Mouse (Mus musculus) gastrocnemius, adult 2 months (tissue): Measurements from ENCODE around the gene Tspan18. TPM values are rescaled to one million over a fixed set of nuclear protein-coding genes. Genes with fewer than 3 reads are reported as not detected.

Source experiments
- DNase-seq: peaks from one replicate; pipeline ENCODE4 v3.0.0; 2022
- H3K27ac ChIP-seq: fragments of 200-600 bp; 2 replicates; pipeline ENCODE4 v1.8.1; 2022; ENCODE audit warnings: mild to moderate bottlenecking
- H3K4me3 ChIP-seq: fragments of 200-600 bp; 2 replicates; pipeline ENCODE4 v1.8.1; 2022; ENCODE audit warnings: mild to moderate bottlenecking, moderate library complexity
- CTCF ChIP-seq: fragments of 200-600 bp; IDR thresholded peaks from 2 replicates; pipeline ENCODE4 v1.8.1; 2022; ENCODE audit warnings: antibody characterized with exemption, mild to moderate bottlenecking, moderate library complexity
- intact Hi-C: fragments of 180-260 bp; cut with DNase I; formaldehyde crosslinking; loops from one replicate; pipeline ENCODE4 v1.15.1; 2025
- total RNA-seq, 2 experiments: library from RNA; stranded (reverse); gene quantifications; 2 replicates each; pipeline ENCODE4 v1.2.3; 2021

The Tspan18 gene
- total RNA-seq, 2 experiments from 2014 or later = 1.5 to 2.4 TPM

DNA sequence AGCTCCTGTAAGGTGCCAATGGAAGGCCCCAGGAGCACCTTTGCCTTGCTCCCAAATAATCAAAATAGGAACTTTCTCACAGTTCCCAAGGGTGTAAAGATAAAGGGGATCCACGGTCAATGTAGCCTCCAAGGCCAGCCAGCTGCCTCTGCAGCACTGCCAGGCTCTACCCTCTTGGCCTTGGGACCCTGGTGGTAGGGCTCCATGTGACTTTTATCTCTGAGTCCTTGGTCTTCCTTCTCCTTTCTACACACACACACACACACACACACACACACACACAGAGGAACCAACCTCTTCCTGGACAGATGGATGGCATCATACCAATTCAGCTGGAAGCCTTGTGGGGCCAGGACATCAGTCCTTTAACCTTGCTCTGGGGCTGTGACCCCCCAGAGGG is 102.2 kb downstream of the Tspan18 start:
- Histone ChIP-seq H3K4me3 (no peak overlapping the region), H3K27ac (no peak overlapping the region)
- no peak for TF ChIP-seq CTCF
- intact Hi-C loops = no loop called here
- DNase-seq = no peak

DNA sequence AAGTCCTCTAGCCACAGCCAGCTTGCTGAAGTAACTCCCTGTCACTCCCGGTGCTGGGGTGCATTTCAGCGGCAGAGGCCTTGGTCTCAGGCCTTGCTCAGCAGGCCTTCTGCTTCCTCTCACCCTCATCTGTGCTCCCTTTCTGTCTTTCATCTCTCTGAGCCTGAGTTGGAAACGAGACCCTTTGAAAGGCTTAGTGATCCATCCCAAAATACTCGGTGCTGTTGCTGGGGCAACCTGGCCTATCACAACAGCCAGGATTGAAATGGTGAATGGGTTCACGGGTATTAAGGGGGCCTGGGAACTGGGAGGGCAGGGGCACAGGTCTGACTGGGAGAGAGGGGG is 105.9 kb downstream of the Tspan18 start:
- intact Hi-C loops = no loop called here
- no peak for TF ChIP-seq CTCF
- no peak for DNase-seq
- Histone ChIP-seq H3K4me3 (no peak overlapping the region), H3K27ac (no peak overlapping the region)

DNA sequence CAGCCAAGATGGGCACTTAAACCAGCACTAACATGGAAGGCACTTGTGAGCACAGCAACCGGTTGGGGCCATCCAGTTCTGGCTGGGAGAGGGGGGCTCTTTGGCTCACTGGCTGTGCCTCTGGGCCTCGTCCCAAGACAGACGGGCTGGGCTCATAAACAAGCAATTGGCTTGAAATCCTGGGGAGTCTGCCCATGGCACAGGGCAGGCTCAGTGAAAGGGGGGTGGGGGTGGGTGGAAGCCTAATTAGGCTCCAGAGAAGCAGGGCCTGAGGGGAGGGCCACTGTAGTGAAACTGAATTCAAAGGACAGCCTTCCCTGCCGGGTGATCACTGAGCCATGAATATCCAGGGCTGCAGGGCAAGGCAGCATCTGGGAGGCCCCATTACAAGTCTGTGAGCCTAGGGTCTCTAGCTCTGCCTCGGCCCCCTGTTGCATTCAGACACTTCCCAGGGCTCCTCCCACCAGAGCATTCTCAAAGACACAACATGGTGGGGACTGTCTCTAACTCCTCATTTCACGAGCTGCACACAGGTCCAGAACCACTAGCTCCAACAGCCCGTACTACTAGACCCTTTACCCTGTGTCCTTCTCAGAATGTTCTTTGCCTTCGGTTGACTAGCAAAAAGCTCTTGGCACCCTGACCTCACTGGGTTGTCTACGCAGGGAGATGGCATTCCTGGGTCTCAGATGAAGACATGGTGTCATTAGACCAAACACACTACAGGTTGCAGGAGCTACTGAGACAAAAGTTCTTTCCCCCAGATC is 106.4 kb downstream of the Tspan18 start:
- TF ChIP-seq CTCF = no peak
- Histone ChIP-seq H3K27ac (no peak overlapping the region), H3K4me3 (no peak overlapping the region)
- DNase-seq = peak; percentile 45
- intact Hi-C loops = loop anchor here (1.0 kb wide), 2 partner anchors 101 to 105 kb away; no protein-coding TSS in a partner anchor

DNA sequence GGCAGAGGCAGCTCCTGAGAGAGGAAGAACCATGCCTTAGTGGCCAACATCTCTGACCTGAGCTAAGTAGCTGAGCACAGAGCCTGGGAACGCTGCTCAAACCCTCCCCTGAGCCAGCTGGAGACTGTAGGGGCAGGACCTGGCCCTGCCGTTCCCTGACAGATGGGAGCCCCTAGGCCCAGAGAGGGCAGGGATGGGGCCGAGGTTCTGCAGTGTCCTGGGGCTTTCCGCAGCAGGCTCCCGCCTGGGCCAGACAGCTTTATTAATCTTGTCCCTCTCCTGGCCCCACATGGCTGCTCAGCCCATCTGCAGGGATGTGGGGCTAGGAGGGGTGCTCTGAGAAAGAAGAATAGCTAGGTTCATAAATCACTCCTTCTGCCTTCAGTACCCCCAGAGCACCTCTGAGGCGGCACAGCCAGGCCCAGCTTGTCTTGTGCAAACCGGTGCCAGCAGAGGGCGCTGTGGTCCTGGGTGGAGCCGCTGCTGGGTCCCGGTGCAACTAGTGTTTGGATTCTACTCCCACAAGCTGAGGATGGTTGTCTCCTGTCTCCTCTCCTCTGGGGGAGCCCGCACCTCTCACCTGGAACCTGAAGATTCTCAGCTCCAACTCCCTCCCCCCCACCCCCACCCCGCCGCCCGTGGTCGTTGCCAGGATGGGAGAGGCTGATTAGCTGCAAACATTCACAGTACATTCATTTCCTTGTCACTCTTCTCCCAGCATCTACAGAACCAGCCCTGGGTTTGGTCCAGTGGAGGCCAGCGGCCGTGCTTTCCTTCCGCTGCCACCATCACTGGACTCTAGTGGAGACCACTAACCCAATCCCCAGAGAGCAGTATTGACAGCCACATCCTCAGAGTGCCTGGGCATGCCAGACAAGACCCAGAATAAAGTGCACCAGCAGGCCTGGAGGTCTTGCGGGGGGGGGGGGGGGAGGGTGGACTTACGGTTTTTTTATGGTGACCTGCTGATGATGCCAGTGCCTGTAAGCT is 107.4 kb downstream of the Tspan18 start:
- intact Hi-C loops = loop anchor here (1.0 kb wide), 2 partner anchors 102 to 106 kb away; no protein-coding TSS in a partner anchor
- DNase-seq = peak; percentile 92
- Histone ChIP-seq H3K4me3 (no peak overlapping the region), H3K27ac (no peak overlapping the region)
- TF ChIP-seq CTCF = peak; percentile 87

- no peak for DNase-seq
- no peak overlapping the region for H3K4me3 ChIP-seq
- intact Hi-C loops = no loop called here
- no peak for TF ChIP-seq CTCF
- H3K27ac ChIP-seq = no peak overlapping the region
These were observed 110.8 kb downstream of the Tspan18 start for GRCm38 (mm10) chr2:93223463-93223862.

GRCm38 (mm10) chr2:93220447-93220846 is 113.9 kb downstream of the Tspan18 start:
- intact Hi-C loops = no loop called here
- no peak; the same call in 1 of the 2 replicates for TF ChIP-seq CTCF
- no peak for DNase-seq
- Histone ChIP-seq H3K27ac (no peak overlapping the region), H3K4me3 (no peak overlapping the region)

- intact Hi-C loops = loop anchor here (5.0 kb wide), 1 partner anchor 253 kb away; no protein-coding TSS in a partner anchor
- Histone ChIP-seq H3K4me3 (no peak overlapping the region), H3K27ac (no peak overlapping the region)
- TF ChIP-seq CTCF = no peak
- DNase-seq = no peak
These were observed 114.7 kb downstream of the Tspan18 start for GRCm38 (mm10) chr2:93219576-93219975.

DNA sequence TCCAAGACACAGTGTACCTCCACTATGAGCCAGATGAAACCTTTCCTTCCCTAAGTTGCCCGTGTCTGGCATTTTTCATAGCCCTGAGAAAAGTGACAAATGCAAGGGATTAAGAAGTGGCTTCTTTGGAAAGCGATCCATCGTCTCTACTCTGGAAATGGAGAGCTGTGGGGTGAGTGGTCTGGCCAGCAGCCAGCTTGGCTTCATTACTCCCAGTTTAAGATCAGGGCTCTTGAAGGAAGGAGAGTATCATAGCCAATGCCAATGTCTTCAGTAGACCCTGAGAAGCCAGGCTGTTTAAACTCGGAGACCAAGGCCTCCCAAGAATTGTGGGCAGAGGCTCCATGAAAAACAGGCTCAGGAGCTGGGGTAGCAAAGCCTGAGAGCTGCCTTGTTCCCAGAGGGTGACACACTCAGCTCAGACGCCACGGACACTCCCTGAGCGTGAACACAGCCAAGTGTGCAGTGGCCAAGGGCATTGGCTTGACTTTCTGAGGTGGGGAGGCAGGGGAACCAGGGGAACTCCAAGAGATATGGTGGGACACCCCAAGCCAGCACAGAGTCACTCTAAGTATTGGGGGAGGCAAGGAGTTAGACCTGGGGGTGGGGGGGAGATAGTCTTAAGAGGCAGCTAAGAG is 115.8 kb downstream of the Tspan18 start:
- intact Hi-C loops = loop anchor here (5.0 kb wide), 1 partner anchor 254 kb away; no protein-coding TSS in a partner anchor
- no peak overlapping the region for H3K4me3 ChIP-seq
- TF ChIP-seq CTCF = no peak
- no peak overlapping the region for H3K27ac ChIP-seq
- no peak for DNase-seq

DNA sequence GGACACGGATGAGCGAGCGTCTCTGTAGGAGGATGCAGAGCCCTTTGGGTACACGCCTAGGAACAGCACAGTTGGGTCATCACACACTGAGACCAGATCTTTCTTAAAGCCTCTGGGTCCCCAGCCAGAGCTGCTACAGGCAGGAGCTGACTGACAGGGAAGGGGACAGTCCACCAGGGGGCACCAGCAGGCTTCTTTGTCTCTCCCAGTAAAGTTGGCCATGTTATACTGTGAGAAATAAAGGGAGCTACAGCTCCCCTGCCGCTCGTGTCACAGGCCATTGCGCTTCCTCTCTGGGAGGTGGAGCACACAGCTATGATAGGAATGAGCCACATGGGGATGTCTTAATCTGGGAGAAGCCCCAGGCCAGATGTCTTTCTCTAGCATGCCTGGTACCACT is 117.3 kb downstream of the Tspan18 start:
- intact Hi-C loops = loop anchor here (2.0 to 5.0 kb wide), 3 partner anchors 116 to 255 kb away; no protein-coding TSS in a partner anchor
- no peak overlapping the region for H3K4me3 ChIP-seq
- TF ChIP-seq CTCF = peak; percentile 94; the same call in 1 of the 2 replicates
- DNase-seq = peak; percentile 90
- no peak overlapping the region for H3K27ac ChIP-seq

GRCm38 (mm10) chr2:93215790-93216189 is 118.5 kb downstream of the Tspan18 start:
- intact Hi-C loops = loop anchor here (2.0 to 5.0 kb wide), 3 partner anchors 117 to 257 kb away; no protein-coding TSS in a partner anchor
- no peak overlapping the region for H3K27ac ChIP-seq
- DNase-seq = no peak
- TF ChIP-seq CTCF = no peak
- no peak overlapping the region for H3K4me3 ChIP-seq

DNA sequence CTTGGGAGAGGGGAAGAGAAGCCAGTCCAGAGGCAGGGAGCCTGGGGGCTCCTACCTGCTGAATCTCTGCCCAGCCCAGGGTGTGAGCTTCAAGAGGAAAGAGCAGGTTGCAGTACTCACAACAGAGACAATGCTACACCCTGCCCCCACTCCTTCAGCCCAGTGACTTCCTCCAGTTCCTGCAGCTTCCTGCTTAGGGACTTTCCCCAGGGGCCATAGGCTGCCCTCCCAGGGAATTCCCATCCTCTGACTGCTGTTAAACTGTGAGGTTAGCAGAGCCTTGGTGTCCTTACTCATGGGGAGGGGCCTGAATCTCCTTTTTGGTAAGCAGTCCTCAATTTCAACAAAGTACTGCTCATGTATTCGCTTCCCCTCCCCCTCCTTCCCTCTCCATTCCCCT is 120.1 kb downstream of the Tspan18 start:
- no peak overlapping the region for H3K4me3 ChIP-seq
- H3K27ac ChIP-seq = no peak overlapping the region
- TF ChIP-seq CTCF = no peak
- intact Hi-C loops = no loop called here
- no peak for DNase-seq

DNA sequence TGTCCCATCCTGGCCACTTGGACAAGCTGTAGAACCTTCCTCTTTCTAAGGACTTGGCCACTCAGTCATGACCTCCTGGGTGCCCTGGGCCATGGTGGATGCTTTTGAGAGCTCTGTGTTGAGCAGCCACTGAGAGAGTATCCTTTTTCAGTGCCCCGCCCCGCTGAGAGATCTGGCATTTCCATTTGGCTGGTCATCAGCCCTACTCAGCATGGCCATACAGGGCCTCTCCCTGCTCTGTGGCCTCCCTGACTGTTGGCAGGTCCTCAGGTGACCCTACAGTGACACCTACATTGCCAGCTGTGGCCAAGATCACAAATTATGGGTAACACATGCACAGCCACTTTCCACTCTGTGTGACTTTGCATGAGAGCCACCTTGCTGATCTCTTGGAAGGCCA is 121.4 kb downstream of the Tspan18 start:
- TF ChIP-seq CTCF = no peak
- peak; percentile 75 for DNase-seq
- Histone ChIP-seq H3K27ac (no peak overlapping the region), H3K4me3 (no peak overlapping the region)
- intact Hi-C loops = no loop called here

DNA sequence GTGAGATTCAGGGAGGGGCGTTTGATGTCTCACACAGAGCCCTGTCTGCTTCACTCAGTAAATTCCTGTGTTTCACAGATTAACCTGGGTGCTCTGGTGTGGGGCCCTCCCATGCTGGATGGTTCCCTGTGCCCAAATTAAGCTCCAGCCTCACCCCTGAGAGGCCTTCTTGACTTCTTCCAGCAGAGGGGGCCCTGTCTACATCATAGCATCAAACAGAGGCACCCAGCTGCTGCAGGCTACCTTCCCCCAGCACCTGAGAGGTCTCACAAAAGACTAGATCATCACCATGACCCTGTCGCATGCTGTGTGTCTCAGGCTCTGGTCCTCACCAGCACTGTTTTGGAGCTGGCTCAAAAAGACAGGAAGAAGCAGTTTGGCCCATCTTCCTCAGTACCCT is 121.9 kb downstream of the Tspan18 start:
- TF ChIP-seq CTCF = peak; percentile 18; the same call in 1 of the 2 replicates
- intact Hi-C loops = no loop called here
- no peak for DNase-seq
- H3K27ac ChIP-seq = no peak overlapping the region
- no peak overlapping the region for H3K4me3 ChIP-seq
